Comparison of ENCODE assay signal across 28 mouse cellular contexts in genomic region chr3:108844026-108844425, GRCm38 (mm10). TPM values are rescaled to one million over a fixed set of nuclear protein-coding genes. Genes with fewer than 3 reads are reported as not detected.
DNase-seq lines count a peak whose midpoint lies in the region; ATAC-seq and TF ChIP-seq lines count a peak whose summit lies in the region.
"Had no signal": no experiment of that assay in that cellular context is flagged by ENCODE, and none has a peak within 500 bp of the region (broad histone marks: within the 10 kb centered on the region; RNA-seq: fewer than 3 reads in every experiment).

No protein-coding gene starts in this region.

- ATAC-seq in kidney, embryonic 14.5 days (ENCODE audit: low FRiP score, low TSS enrichment), result no peak
- ATAC-seq: activated CD4-positive, CD25-positive, alpha-beta regulatory T cell, adult 4 months; forebrain, embryonic 15.5 days; hindbrain, postnatal 0 days; inflammation-experienced regulatory T-cells, adult 6 months had no signal

- H3K9me3 ChIP-seq in kidney, embryonic 14.5 days (ENCODE audit: control insufficient read depth, low read length), result no peaks in the 10 kb centered on the region
- H3K9me3 ChIP-seq: embryonic facial prominence, embryonic 10.5 days; embryonic facial prominence, embryonic 13.5 days; forebrain, embryonic 12.5 days; forebrain, embryonic 15.5 days; heart, embryonic 12.5 days; heart, embryonic 15.5 days had no signal

- H3K27me3 ChIP-seq in heart, adult 2 months (ENCODE audit: control insufficient read depth, insufficient read depth, low read length), result no peaks in the 10 kb centered on the region
- H3K27me3 ChIP-seq in kidney, adult 2 months (replicated peaks; ENCODE audit: control insufficient read depth, insufficient read depth, low read length), result no peaks in the 10 kb centered on the region
- no peaks in the 10 kb centered on the region for H3K27me3 ChIP-seq in kidney, embryonic 14.5 days (ENCODE audit: control insufficient read depth, insufficient read depth, low read length)
- H3K27me3 ChIP-seq: embryonic facial prominence, embryonic 13.5 days; forebrain, embryonic 12.5 days; forebrain, embryonic 15.5 days; heart, embryonic 12.5 days; heart, embryonic 15.5 days had no signal

- intact Hi-C loops in heart, adult 2 months (cut with DNase I), result loop anchor here (5.0 kb wide), 1 partner anchor 218 kb away; no protein-coding TSS in a partner anchor

- TF ChIP-seq POLR2A in heart, adult 2 months (IDR thresholded peaks at IDR 0.05; ENCODE audit: insufficient read depth, low read depth, low read length), result no peak
- no peak for TF ChIP-seq POLR2A in kidney, adult 2 months (IDR thresholded peaks at IDR 0.05; ENCODE audit: low read depth, low read length)

- no peak overlapping the region; the same call in 1 of the 2 replicates for H3K27ac ChIP-seq in heart, adult 2 months
- no peak overlapping the region for H3K27ac ChIP-seq in kidney, adult 2 months (ENCODE audit: insufficient read depth, low read depth, low read length)
- H3K27ac ChIP-seq in kidney, embryonic 14.5 days (ENCODE audit: low read depth, low read length), result no peak overlapping the region
- H3K27ac ChIP-seq: embryonic facial prominence, embryonic 10.5 days; embryonic facial prominence, embryonic 13.5 days; forebrain, embryonic 12.5 days; forebrain, embryonic 15.5 days; heart, embryonic 15.5 days; hindbrain, embryonic 14.5 days; hindbrain, postnatal 0 days had no signal

- 82% methylated on average over 6 of the region's 6 CpGs for WGBS in heart, adult 2 months
- WGBS in kidney, adult 2 months, result 64% methylated on average over 6 of the region's 6 CpGs
- WGBS in kidney, embryonic 14.5 days, result 85% methylated on average over 6 of the region's 6 CpGs

- H3K79me2 ChIP-seq in heart, adult 2 months (replicated peaks; ENCODE audit: control insufficient read depth, insufficient read depth, low read length), result peaks cover under 1% of the 10 kb centered on the region; the same call in 1 of the 2 replicates

- H3K4me2 ChIP-seq in kidney, embryonic 14.5 days (replicated peaks; ENCODE audit: low read depth, low read length), result no peak overlapping the region
- H3K4me2 ChIP-seq: embryonic facial prominence, embryonic 13.5 days; forebrain, embryonic 12.5 days; forebrain, embryonic 15.5 days; heart, embryonic 12.5 days; heart, embryonic 15.5 days; hindbrain, embryonic 14.5 days had no signal

- H3K4me3 ChIP-seq in heart, adult 2 months, result no peak overlapping the region
- no peak overlapping the region for H3K4me3 ChIP-seq in kidney, adult 2 months (ENCODE audit: insufficient read depth, low read depth, low read length)
- H3K4me3 ChIP-seq in kidney, embryonic 14.5 days (ENCODE audit: low read length), result no peak overlapping the region
- H3K4me3 ChIP-seq: embryonic facial prominence, embryonic 10.5 days; embryonic facial prominence, embryonic 13.5 days; erythroblast, embryonic 14.5 days; forebrain, embryonic 12.5 days; forebrain, embryonic 15.5 days; heart, embryonic 12.5 days; heart, embryonic 15.5 days had no signal

- no peak for TF ChIP-seq EP300 in heart, adult 2 months (IDR thresholded peaks at IDR 0.05; ENCODE audit: insufficient read depth, low read depth, low read length)

- no peak overlapping the region for H3K9ac ChIP-seq in heart, adult 2 months (ENCODE audit: low read depth, low read length)
- no peak overlapping the region for H3K9ac ChIP-seq in kidney, embryonic 14.5 days (ENCODE audit: low read depth, low read length)
- H3K9ac ChIP-seq: embryonic facial prominence, embryonic 13.5 days; forebrain, embryonic 12.5 days; forebrain, embryonic 15.5 days; heart, embryonic 12.5 days; heart, embryonic 15.5 days; hindbrain, embryonic 14.5 days had no signal

- peaks cover 1% of the 10 kb centered on the region for H3K4me1 ChIP-seq in heart, adult 2 months (ENCODE audit: control insufficient read depth, insufficient read depth, low read length)
- H3K4me1 ChIP-seq in kidney, adult 2 months (ENCODE audit: control insufficient read depth, insufficient read depth, low read length), result peaks cover 13% of the 10 kb centered on the region
- peaks cover 5% of the 10 kb centered on the region; the same call in 1 of the 2 replicates for H3K4me1 ChIP-seq in kidney, embryonic 14.5 days (ENCODE audit: control insufficient read depth, insufficient read depth, low read length)

- peaks cover 2% of the 10 kb centered on the region for H3K36me3 ChIP-seq in heart, adult 2 months (ENCODE audit: control insufficient read depth, insufficient read depth, low read length)
- H3K36me3 ChIP-seq in kidney, adult 2 months (ENCODE audit: control insufficient read depth, insufficient read depth, low read length), result no peaks in the 10 kb centered on the region
- H3K36me3 ChIP-seq in kidney, embryonic 14.5 days (ENCODE audit: control insufficient read depth, insufficient read depth, low read length), result no peaks in the 10 kb centered on the region
- H3K36me3 ChIP-seq: embryonic facial prominence, embryonic 10.5 days; embryonic facial prominence, embryonic 13.5 days; forebrain, embryonic 12.5 days; forebrain, embryonic 15.5 days; heart, embryonic 12.5 days; heart, embryonic 15.5 days had no signal

- DNase-seq in adrenal gland, adult (ENCODE audit: inconsistent age in 2 of 2, low spot score in 1 of 2), result peak; percentile 33 to 66
- no peak for DNase-seq in adrenal gland, adult 18-20 months (ENCODE audit: low spot score in 2 of 2)
- peak; percentile 21 for DNase-seq in heart, adult 11 months
- DNase-seq in heart, adult 2 months, result no peak
- DNase-seq in kidney, adult 2 months, result peak; percentile 25
- DNase-seq: adrenal gland, adult 2 months; cerebellum, adult 11-12 months; cerebellum, adult 8-10 months; cerebellum, postnatal 10 days; cerebellum, postnatal 36 days; embryo, embryonic 11 days; gastrocnemius, postnatal 25 days; heart, postnatal 10 days; heart, postnatal 4 days had no signal

- TF ChIP-seq CTCF in heart, adult 2 months (IDR thresholded peaks at IDR 0.05), result no peak
- TF ChIP-seq CTCF in kidney, adult 2 months (conservative IDR thresholded peaks at IDR 0.05; ENCODE audit: insufficient read depth, insufficient read length, low read depth, low read length), result no peak

RNA-seq across cellular contexts. Expression of gene Stxbp3, which starts 3.7 kb away (rescaled TPM):
- 10 to 100 TPM; 42.0 to 74.7 TPM for total RNA-seq in adrenal gland, adult 18-20 months (2021)
- total RNA-seq in heart, adult 2 months (2021), result 10 to 100 TPM; 25.7 to 27.3 TPM
- 7.0 and 11.8 TPM in 2 replicates for polyA plus RNA-seq in heart, adult 2 months (2012; rRNA removed)
- 10.5 and 14.4 TPM in 2 replicates for polyA plus RNA-seq in kidney, adult 2 months (2012; rRNA removed)
- polyA plus RNA-seq in kidney, embryonic 14.5 days (2014; fragmentation: Nextera tagmentation; extraction: Ambion mirVana), result 27.5 and 32.1 TPM in 2 replicates

RNA-seq across cellular contexts. Expression of gene Fndc7, which starts 45.8 kb away (rescaled TPM):
- under 1 TPM; 0.43 to 0.74 TPM for total RNA-seq in adrenal gland, adult 18-20 months (2021)
- total RNA-seq in heart, adult 2 months (2021), result under 1 TPM; 0.08 to 0.16 TPM
- polyA plus RNA-seq in heart, adult 2 months (2012; rRNA removed), result 0.27 and 0.47 TPM in 2 replicates
- 0.23 and 0.25 TPM in 2 replicates for polyA plus RNA-seq in kidney, adult 2 months (2012; rRNA removed)
- polyA plus RNA-seq in kidney, embryonic 14.5 days (2014; fragmentation: Nextera tagmentation; extraction: Ambion mirVana), result not detected in 2 replicates
- total RNA-seq: gastrocnemius, adult 8-10 months; gastrocnemius, postnatal 25 days had no signal
- polyA plus RNA-seq: erythroblast, embryonic 14.5 days; forebrain, embryonic 12.5 days; forebrain, embryonic 15.5 days; hindbrain, embryonic 11.5 days; hindbrain, embryonic 14.5 days had no signal

Comparison
In these comparisons a context has a peak if more than half of its experiments do, and no peak if none do; other contexts are left out.
1. DNase-seq: peak in adrenal gland, adult (2 of 2), heart, adult 11 months (single experiment) and kidney, adult 2 months (single experiment); none in adrenal gland, adult 18-20 months (0 of 2) and heart, adult 2 months (0 of 2).